Mouse (Mus musculus) lung, adult 18-20 months (tissue): ENCODE measurements around the gene Mybl2.

Source experiments
- DNase-seq, 2 experiments: peaks; one replicate each; pipeline ENCODE4 v3.0.0; 2022; ENCODE audit warnings: mixed read lengths in 2 of 2

Gene Mybl2

DNA sequence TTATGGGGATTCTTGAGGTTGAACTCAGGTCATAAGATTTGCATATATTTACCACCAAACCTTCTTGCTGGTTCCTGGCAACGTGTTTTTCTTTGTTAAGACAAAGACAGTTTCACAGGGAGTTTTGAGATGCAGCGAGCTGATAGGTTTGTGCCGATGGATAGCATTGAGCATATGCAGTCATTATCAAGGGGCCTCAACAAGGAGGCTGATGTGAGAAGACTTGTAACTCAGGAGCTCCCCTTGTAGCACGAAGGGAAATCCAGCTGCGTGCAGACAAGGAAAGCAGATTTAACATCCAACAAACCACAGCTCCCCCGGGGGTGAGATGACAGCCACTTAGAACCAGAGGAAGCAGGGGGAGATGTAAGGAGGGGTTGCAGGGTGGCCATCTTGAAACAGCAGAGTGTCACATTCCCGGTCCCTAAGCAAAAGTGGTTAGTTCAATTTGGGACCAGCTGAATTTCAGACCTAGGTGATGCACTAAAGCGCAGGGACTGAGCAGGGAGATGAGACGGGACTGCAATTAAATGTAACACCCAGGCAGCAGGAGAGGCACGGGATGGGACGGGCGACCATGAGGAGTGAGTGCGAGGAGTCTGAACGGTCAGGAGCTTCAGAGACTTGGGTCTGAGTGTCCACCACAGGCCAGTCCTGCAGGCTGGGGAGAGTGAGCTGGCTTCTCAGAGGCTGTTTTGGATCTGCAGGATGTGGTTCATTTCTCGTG is 66.3 kb downstream of the Mybl2 start:
- DNase-seq: no peak

DNA sequence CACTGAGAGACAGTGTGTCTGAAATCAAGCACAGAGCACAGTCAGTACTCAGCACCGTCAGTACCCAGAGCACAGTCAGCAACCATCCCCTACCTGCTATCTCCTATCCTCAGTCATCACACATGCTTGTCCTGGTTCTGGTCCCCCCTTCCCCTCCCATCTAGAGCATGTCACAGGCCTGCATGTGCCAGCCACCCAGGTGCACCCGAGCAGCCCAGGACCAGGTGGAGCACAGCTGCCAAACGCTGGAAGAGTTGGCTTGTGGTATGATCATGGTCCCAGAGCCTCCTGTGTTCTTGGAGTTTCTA is 66.8 kb downstream of the Mybl2 start:
- no peak for DNase-seq

DNA sequence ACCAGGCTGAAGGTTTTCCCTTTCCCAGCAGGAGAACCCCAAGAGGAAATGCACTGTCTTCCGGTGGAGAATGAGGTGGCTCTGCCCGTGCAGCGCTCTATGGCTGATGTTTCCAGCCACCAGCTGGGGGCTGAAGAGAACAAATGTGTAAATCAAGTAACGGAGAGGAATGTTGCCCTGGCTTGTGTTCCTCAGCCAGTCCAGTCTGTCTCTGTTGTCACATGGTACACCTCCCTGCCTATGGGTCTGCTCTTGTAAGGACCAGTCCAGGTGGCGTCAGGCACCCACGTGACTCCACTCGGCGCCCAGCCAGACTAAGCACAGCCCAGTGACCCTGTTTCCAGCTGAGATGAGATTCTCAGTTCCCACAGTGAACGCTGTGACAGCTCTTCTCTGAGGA is 67.8 kb downstream of the Mybl2 start:
- DNase-seq: peak; percentile 15 to 46

DNA sequence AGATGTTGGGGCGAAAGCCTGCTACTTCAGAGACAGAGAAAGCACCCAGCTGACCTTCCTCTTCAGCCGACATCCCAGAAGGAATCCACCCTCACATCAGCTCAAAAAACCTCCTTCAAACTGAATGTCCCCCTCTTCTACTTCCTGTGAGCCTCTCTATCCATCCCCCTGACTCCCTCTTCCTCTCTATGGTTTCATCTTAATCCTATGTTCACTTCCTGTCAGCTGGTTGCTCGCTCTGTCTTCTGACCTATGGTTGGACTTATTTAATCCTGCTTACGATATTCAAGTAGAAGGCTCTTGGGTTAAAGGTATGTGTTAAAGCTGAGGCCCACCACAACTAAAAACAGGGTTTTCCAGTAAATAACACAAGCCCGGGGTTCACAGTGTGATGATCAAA is 69.0 kb downstream of the Mybl2 start:
- no peak for DNase-seq

DNA sequence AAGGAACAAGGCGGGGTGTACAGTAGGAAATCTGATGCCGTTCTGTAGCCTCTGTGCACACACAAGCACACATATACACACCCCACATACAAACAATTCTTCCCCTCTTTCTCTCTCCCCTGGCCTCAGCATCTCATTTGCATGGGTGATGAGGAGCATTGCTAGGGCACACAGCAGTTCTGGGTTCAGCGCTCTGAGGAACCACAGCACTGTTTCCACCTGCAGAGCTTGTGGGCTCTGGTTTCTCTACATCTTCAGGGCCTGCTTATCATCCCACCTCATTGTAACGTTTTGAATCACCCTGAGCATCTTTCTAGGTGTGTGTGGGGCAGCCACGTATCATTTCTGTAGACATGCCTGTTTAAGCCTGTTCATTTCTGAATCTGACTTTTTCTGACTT is 76.3 kb downstream of the Mybl2 start:
- no peak for DNase-seq

DNA sequence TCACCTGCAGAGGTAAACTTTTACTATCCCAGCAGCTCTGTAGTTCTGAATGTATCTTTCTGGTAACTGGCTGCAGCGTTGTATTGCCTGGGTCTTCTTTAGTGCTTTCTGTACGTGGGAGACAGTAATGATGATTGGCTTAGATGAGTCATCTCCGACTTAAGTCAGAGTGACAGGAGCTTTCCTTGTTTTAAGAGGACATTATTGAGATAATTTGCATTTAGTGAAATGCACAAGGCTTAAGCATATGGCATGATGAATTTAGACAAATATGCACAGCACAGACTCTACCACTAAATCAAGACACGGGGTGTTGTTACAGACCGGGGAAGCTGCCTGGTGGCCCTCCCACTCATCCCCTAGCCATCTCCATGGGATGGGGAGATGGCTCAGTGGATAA is 77.8 kb downstream of the Mybl2 start:
- no peak for DNase-seq
